Mouse (Mus musculus): ENCODE results near the gene Thap11.

Thap11 gene

GRCm38 (mm10) chr8:105853178-105853577 is 1.8 kb upstream of the Thap11 start, which contains the start of gene Cenpt:
TSS of gene Cenpt (minus strand) at chr8:105853278.
- DNase-seq = no peak

GRCm38 (mm10) chr8:105854303-105854702 is 629 bp upstream of the Thap11 start:
- DNase-seq = no peak

- DNase-seq = peak; percentile 39 to 52
Observed at GRCm38 (mm10) chr8:105855248-105856167, 576 bp downstream of the Thap11 start.

GRCm38 (mm10) chr8:105856168-105856835 is 1.4 kb downstream of the Thap11 start:
- DNase-seq = no peak

GRCm38 (mm10) chr8:105858495-105858894 is 3.6 kb downstream of the Thap11 start:
- DNase-seq = peak in 1 of 2 experiments; percentile 29

GRCm38 (mm10) chr8:105859314-105859713 is 4.4 kb downstream of the Thap11 start:
- DNase-seq = no peak

- DNase-seq = peak; percentile 98 to 99
Observed at GRCm38 (mm10) chr8:105860143-105860981, 5.4 kb downstream of the Thap11 start, which contains the start of gene Nutf2. TSS of gene Nutf2 (plus strand) at chr8:105860580.

GRCm38 (mm10) chr8:105861951-105862350 is 7.0 kb downstream of the Thap11 start:
- DNase-seq = no peak

- no peak for DNase-seq
Observed at GRCm38 (mm10) chr8:105866364-105867029, 11.6 kb downstream of the Thap11 start.

GRCm38 (mm10) chr8:105874301-105874700 is 19.4 kb downstream of the Thap11 start:
- DNase-seq = no peak

- DNase-seq = peak; percentile 87
Observed at GRCm38 (mm10) chr8:105880754-105881520, 26.0 kb downstream of the Thap11 start, which contains the start of gene Edc4. TSS of gene Edc4 (plus strand) at chr8:105880881.

GRCm38 (mm10) chr8:105889756-105890465 is 35.0 kb downstream of the Thap11 start:
- no peak for DNase-seq

GRCm38 (mm10) chr8:105890870-105891269 is 35.9 kb downstream of the Thap11 start:
- DNase-seq = no peak

- no peak for DNase-seq
Observed at GRCm38 (mm10) chr8:105892432-105892831, 37.5 kb downstream of the Thap11 start.

GRCm38 (mm10) chr8:105893339-105893738 is 38.4 kb downstream of the Thap11 start, which contains the start of gene Nrn1l:
TSS of gene Nrn1l (plus strand) at chr8:105893567.
- peak; percentile 64 to 68 for DNase-seq

- DNase-seq = no peak
Observed at GRCm38 (mm10) chr8:105897801-105898480, 43.0 kb downstream of the Thap11 start.

- peak; percentile 89 to 92 for DNase-seq
Observed at GRCm38 (mm10) chr8:105900180-105900940, 45.4 kb downstream of the Thap11 start, which contains the start of gene Pskh1. TSS of gene Pskh1 (plus strand) at chr8:105900441.

- no peak for DNase-seq
Observed at GRCm38 (mm10) chr8:105900941-105901616, 46.1 kb downstream of the Thap11 start.
